Mouse (Mus musculus) CH12.LX (cell line): Measurements from ENCODE around the gene Hook1. TPM values are rescaled to one million over a fixed set of nuclear protein-coding genes. Genes with fewer than 3 reads are reported as not detected.
A peak's percentile ranks its signal among the peaks of the same experiment; 100 is the strongest.

ENCODE experiments used
- DNase-seq: peaks from one replicate; pipeline ENCODE4 v3.0.0-alpha.2; 2013; ENCODE audit errors: extremely low read depth
- H3K27ac ChIP-seq: 2 replicates; pipeline ENCODE4 v1.5.1; 2012; ENCODE audit warnings: low read depth, mild to moderate bottlenecking, control low read depth, moderate library complexity; ENCODE audit not compliant: insufficient read depth
- H3K27me3 ChIP-seq: replicated peaks from 2 replicates; pipeline ENCODE3; 2012; ENCODE audit warnings: inconsistent platforms
- H3K36me3 ChIP-seq, 2 experiments: replicated peaks in 1 of 2; 2 replicates each; pipeline versions ENCODE3 to v1.6.1; 2012; ENCODE audit warnings: inconsistent platforms in 1 of 2, low read length in 1 of 2, mild to moderate bottlenecking in 1 of 2, mixed read lengths in 1 of 2, moderate library complexity in 1 of 2; ENCODE audit not compliant: control insufficient read depth in 1 of 2, insufficient read depth in 1 of 2
- H3K4me1 ChIP-seq, 2 experiments: 2 replicates each; pipeline ENCODE4 v1.6.1; 2012; ENCODE audit warnings: inconsistent platforms in 1 of 2, moderate library complexity in 1 of 2; ENCODE audit not compliant: insufficient read depth in 2 of 2, control insufficient read depth in 1 of 2
- H3K4me2 ChIP-seq: 2 replicates; pipeline ENCODE4 v1.6.1; 2012; ENCODE audit warnings: low read depth, mild to moderate bottlenecking, control low read depth; ENCODE audit not compliant: poor library complexity, insufficient read depth, severe bottlenecking
- H3K4me3 ChIP-seq, 3 experiments: fragments of 150-350 bp in 1 of 3; sonication (generic) in 1 of 3; replicated peaks in 1 of 3; 2 replicates each; pipeline versions ENCODE3 to v1.5.1; 2011 to 2012; ENCODE audit warnings: low read depth in 2 of 3, low read length in 2 of 3, mild to moderate bottlenecking in 2 of 3, moderate library complexity in 2 of 3, control low read depth in 1 of 3, improper control_type of control experiment in 1 of 3, inconsistent platforms in 1 of 3, mixed read lengths in 1 of 3; ENCODE audit not compliant: poor library complexity in 1 of 3
- H3K79me2 ChIP-seq: replicated peaks from 2 replicates; pipeline ENCODE4 v1.6.1; 2012; ENCODE audit warnings: mild to moderate bottlenecking, moderate library complexity; ENCODE audit not compliant: control insufficient read depth, poor library complexity, insufficient read depth, severe bottlenecking; ENCODE audit errors: extremely low read depth
- H3K9ac ChIP-seq: 2 replicates; pipeline ENCODE4 v1.6.1; 2012; ENCODE audit warnings: low read depth, mild to moderate bottlenecking, control low read depth, moderate library complexity; ENCODE audit not compliant: insufficient read depth
- H3K9me3 ChIP-seq: replicated peaks from 2 replicates; pipeline ENCODE3; 2012; ENCODE audit warnings: low read length, inconsistent platforms, mixed read lengths
- CHD1 ChIP-seq: IDR thresholded peaks from 2 replicates; pipeline ENCODE4 v1.6.1; 2012; ENCODE audit warnings: low read depth, low read length, improper control_type of control experiment, inconsistent platforms
- CTCF ChIP-seq, 2 experiments: IDR thresholded peaks in 1 of 2; conservative IDR thresholded peaks in 1 of 2; 2 replicates each; pipeline ENCODE4 v1.5.1; 2011 to 2012; ENCODE audit warnings: low read depth in 2 of 2, low read length in 2 of 2, improper control_type of control experiment in 1 of 2, inconsistent platforms in 1 of 2, mild to moderate bottlenecking in 1 of 2, moderate library complexity in 1 of 2
- E2F4 ChIP-seq: IDR thresholded peaks from 2 replicates; pipeline ENCODE4 v1.6.1; 2011; ENCODE audit warnings: low read depth, low read length, improper control_type of control experiment; ENCODE audit not compliant: insufficient replicate concordance
- ELF1 ChIP-seq: IDR thresholded peaks from 2 replicates; pipeline ENCODE4 v1.6.1; 2014; ENCODE audit warnings: low read depth, mild to moderate bottlenecking, inconsistent platforms, low read length, improper control_type of control experiment
- EP300 ChIP-seq: IDR thresholded peaks from 2 replicates; pipeline ENCODE4 v1.6.1; 2011; ENCODE audit warnings: low read length, improper control_type of control experiment
- ETS1 ChIP-seq: conservative IDR thresholded peaks from 2 replicates; pipeline ENCODE4 v1.6.1; 2012; ENCODE audit warnings: low read depth, mild to moderate bottlenecking, inconsistent platforms, low read length, improper control_type of control experiment, moderate library complexity
- HCFC1 ChIP-seq: IDR thresholded peaks from 2 replicates; pipeline ENCODE4 v1.6.1; 2012; ENCODE audit warnings: low read depth, mild to moderate bottlenecking, inconsistent platforms, low read length, improper control_type of control experiment
- IRF4 ChIP-seq: IDR thresholded peaks from 2 replicates; pipeline ENCODE4 v1.6.1; 2014; ENCODE audit warnings: low read depth, mild to moderate bottlenecking, inconsistent platforms, low read length, improper control_type of control experiment
- JUN ChIP-seq: IDR thresholded peaks from 2 replicates; pipeline ENCODE4 v1.6.1; 2011; ENCODE audit warnings: low read depth, mild to moderate bottlenecking, low read length, improper control_type of control experiment, moderate library complexity; ENCODE audit not compliant: insufficient read depth
- JUND ChIP-seq: conservative IDR thresholded peaks from 2 replicates; pipeline ENCODE4 v1.6.1; 2011; ENCODE audit warnings: low read depth, low read length, improper control_type of control experiment
- KAT2A ChIP-seq: IDR thresholded peaks from 2 replicates; pipeline ENCODE4 v1.6.1; 2012; ENCODE audit warnings: low read length, improper control_type of control experiment, inconsistent platforms; ENCODE audit not compliant: insufficient replicate concordance
- MAFK ChIP-seq: IDR thresholded peaks from 2 replicates; pipeline ENCODE4 v1.6.1; 2011; ENCODE audit warnings: low read length, improper control_type of control experiment; ENCODE audit not compliant: insufficient replicate concordance
- MAX ChIP-seq: IDR thresholded peaks from 2 replicates; pipeline ENCODE4 v1.6.1; 2011; ENCODE audit warnings: low read length, improper control_type of control experiment
- MAZ ChIP-seq: IDR thresholded peaks from 2 replicates; pipeline ENCODE4 v1.6.1; 2012; ENCODE audit warnings: low read depth, mild to moderate bottlenecking, inconsistent platforms, low read length, improper control_type of control experiment, moderate library complexity
- MXI1 ChIP-seq: IDR thresholded peaks from 2 replicates; pipeline ENCODE4 v1.6.1; 2011; ENCODE audit warnings: mild to moderate bottlenecking, low read depth, low read length, improper control_type of control experiment
- MYC ChIP-seq: IDR thresholded peaks from 2 replicates; pipeline ENCODE4 v1.6.1; 2011; ENCODE audit warnings: low read depth, mild to moderate bottlenecking, improper control_type of control experiment, low read length
- NELFE ChIP-seq: IDR thresholded peaks from 2 replicates; pipeline ENCODE4 v1.6.1; 2011; ENCODE audit warnings: low read depth, low read length, improper control_type of control experiment
- PAX5 ChIP-seq: IDR thresholded peaks from 2 replicates; pipeline ENCODE4 v1.6.1; 2012; ENCODE audit warnings: low read length, inconsistent platforms, mixed read lengths
- POLR2A ChIP-seq: IDR thresholded peaks from 2 replicates; pipeline ENCODE4 v1.6.1; 2011; ENCODE audit warnings: low read depth, mild to moderate bottlenecking, improper control_type of control experiment, low read length
- RAD21 ChIP-seq: IDR thresholded peaks from 2 replicates; pipeline ENCODE4 v1.6.1; 2011; ENCODE audit warnings: low read depth, mild to moderate bottlenecking, low read length, improper control_type of control experiment, moderate library complexity
- RCOR1 ChIP-seq: conservative IDR thresholded peaks from 2 replicates; pipeline ENCODE4 v1.6.1; 2012; ENCODE audit warnings: low read depth, mild to moderate bottlenecking, inconsistent platforms, low read length, improper control_type of control experiment
- SIN3A ChIP-seq: IDR thresholded peaks from 2 replicates; pipeline ENCODE4 v1.6.1; 2012; ENCODE audit warnings: low read length, improper control_type of control experiment, inconsistent platforms
- SMC3 ChIP-seq: IDR thresholded peaks from 2 replicates; pipeline ENCODE4 v1.6.1; 2011; ENCODE audit warnings: low read depth, low read length, improper control_type of control experiment
- TBP ChIP-seq: conservative IDR thresholded peaks from 2 replicates; pipeline ENCODE4 v1.6.1; 2011; ENCODE audit warnings: low read depth, low read length, improper control_type of control experiment
- TCF12 ChIP-seq: IDR thresholded peaks from 2 replicates; pipeline ENCODE4 v1.6.1; 2014; ENCODE audit warnings: low read depth, mild to moderate bottlenecking, inconsistent platforms, low read length, improper control_type of control experiment
- USF2 ChIP-seq: conservative IDR thresholded peaks from 2 replicates; pipeline ENCODE4 v1.6.1; 2011; ENCODE audit warnings: low read depth, low read length, improper control_type of control experiment
- ZNF384 ChIP-seq: IDR thresholded peaks from 2 replicates; pipeline ENCODE4 v1.6.1; 2012; ENCODE audit warnings: low read depth, low read length, improper control_type of control experiment, inconsistent platforms
- dilution Hi-C: fragments of 300-500 bp; cut with MboI; formaldehyde crosslinking; loops from 2 replicates; pipeline ENCODE4 v1.14.3; 2020; ENCODE audit warnings: low sequenced_read_pairs; ENCODE audit not compliant: extremely low pct_unique_long_range_greater_than_20kb, extremely low pct_ligation_motif_present
- in situ Hi-C: fragments of 300-500 bp; cut with MboI; formaldehyde crosslinking; loops from 3 replicates; pipeline ENCODE4 v1.14.3; 2019; ENCODE audit warnings: low sequenced_read_pairs, low pct_ligation_motif_present, low pct_unique_long_range_greater_than_20kb, mixed read lengths
- polyA plus RNA-seq: library from polyadenylated mRNA; unstranded; fragments of >175 nt; gene quantifications from 2 replicates; pipeline ENCODE4 v1.2.1, GENCODE M21; 2012; ENCODE audit warnings: low read depth; ENCODE audit not compliant: insufficient read length
- total RNA-seq, 2 experiments: library from RNA; depleted of rRNA; stranded (reverse); fragments of 300-350 nt in 1 of 2; fragments of >200 nt in 1 of 2; gene quantifications; 2 replicates each; pipeline ENCODE4 v1.2.3; 2012 to 2014

Hook1 gene
- total and polyA plus RNA-seq, 3 experiments: 0.17 to 0.39 (median 0.17) TPM

- no peaks in the 10 kb centered on the region for H3K79me2 ChIP-seq
- no peaks in the 10 kb centered on the region for H3K36me3 ChIP-seq
- peak; percentile 52 for DNase-seq
- no peak overlapping the region for H3K27ac ChIP-seq
- H3K4me1 ChIP-seq: peaks cover 0 to 8% of the 10 kb centered on the region in 2 experiments; a peak in 2 of 4 replicates
- peak overlapping the region in 1 of 3 experiments; percentile 36 for H3K4me3 ChIP-seq
- dilution Hi-C loops: no loop called here
- TF ChIP-seq ZNF384 (no peak), RAD21 (peak; percentile 62), JUND (no peak), CTCF (conservative IDR thresholded peaks at IDR 0.05 in 1 of 2, IDR thresholded peaks at IDR 0.05 in 1 of 2; ENCODE audit: low read depth in 2 of 2, low read length in 2 of 2) (peak; percentile 49 to 69; a peak in 3 of 4 replicates), USF2 (no peak), SIN3A (no peak), MYC (peak; percentile 15; the same call in 1 of the 2 replicates), E2F4 (no peak), TCF12 (no peak), EP300 (no peak), NELFE (no peak), JUN (no peak), ETS1 (no peak), RCOR1 (no peak), MAZ (no peak), IRF4 (no peak), MAFK (no peak), SMC3 (peak; percentile 39), CHD1 (no peak)
- TF ChIP-seq, all 38 proteins: peak for 4
- Histone ChIP-seq H3K27me3 (no peaks in the 10 kb centered on the region), H3K9ac (no peak overlapping the region), H3K9me3 (no peaks in the 10 kb centered on the region), H3K4me2 (peak overlapping the region; percentile 74)
- in situ Hi-C loops: no loop called here
Measured at GRCm38 (mm10) chr4:96022803-96023202, 55.8 kb downstream of the Hook1 start.

- no peaks in the 10 kb centered on the region for H3K79me2 ChIP-seq
- dilution Hi-C loops: no loop called here
- in situ Hi-C loops: no loop called here
Measured at GRCm38 (mm10) chr4:96028412-96028811, 61.4 kb downstream of the Hook1 start.

More at GRCm38 (mm10) chr4:96028412-96028811, 61.4 kb downstream of the Hook1 start:
- H3K4me2 ChIP-seq: no peak overlapping the region
- no peak for DNase-seq
- TF ChIP-seq PAX5 (no peak), NELFE (no peak), TBP (no peak), SMC3 (no peak), TCF12 (no peak), POLR2A (no peak), EP300 (no peak), MAZ (no peak), MXI1 (no peak), MAFK (no peak), ETS1 (no peak), E2F4 (no peak), ELF1 (no peak), USF2 (no peak), KAT2A (no peak), CTCF (conservative IDR thresholded peaks at IDR 0.05 in 1 of 2, IDR thresholded peaks at IDR 0.05 in 1 of 2; ENCODE audit: low read depth in 2 of 2, low read length in 2 of 2) (no peak), MAX (no peak), HCFC1 (no peak)
- no peak overlapping the region for H3K4me3 ChIP-seq
- H3K9me3 ChIP-seq: no peaks in the 10 kb centered on the region
- H3K27me3 ChIP-seq: no peaks in the 10 kb centered on the region
- H3K4me1 ChIP-seq: no peaks in the 10 kb centered on the region
- H3K27ac ChIP-seq: no peak overlapping the region
- H3K9ac ChIP-seq: no peak overlapping the region
- H3K36me3 ChIP-seq: no peaks in the 10 kb centered on the region
